Mouse (Mus musculus) hindbrain, embryonic 11.5 days (tissue): Measurements from ENCODE around the gene Sod3. TPM values are rescaled to one million over a fixed set of nuclear protein-coding genes. Genes with fewer than 3 reads are reported as not detected.

ENCODE experiments used
- ATAC-seq: fragments of 200-750 bp; cut with Nextera tagmentation; 2 replicates; pipeline ENCODE4 v1.8.0; 2017; ENCODE audit warnings: mild to moderate bottlenecking, moderate TSS enrichment, moderate library complexity; ENCODE audit not compliant: low FRiP score
- DNase-seq: peaks from one replicate; pipeline ENCODE4 v3.0.0-alpha.2; 2015; ENCODE audit warnings: low spot score
- H3K27ac ChIP-seq: fragments of 300-500 bp; sonication (generic); 2 replicates; pipeline ENCODE4 v1.5.1; 2014; ENCODE audit warnings: mild to moderate bottlenecking, low read depth, low read length
- H3K27me3 ChIP-seq: fragments of 300-500 bp; sonication (generic); 2 replicates; pipeline ENCODE4 v1.6.1; 2014; ENCODE audit warnings: mild to moderate bottlenecking, low read length, moderate library complexity, mixed read lengths; ENCODE audit not compliant: control insufficient read depth, insufficient read depth
- H3K36me3 ChIP-seq: fragments of 300-500 bp; sonication (generic); 2 replicates; pipeline ENCODE4 v1.6.1; 2014; ENCODE audit warnings: mild to moderate bottlenecking, low read length, moderate library complexity, mixed read lengths; ENCODE audit not compliant: control insufficient read depth, insufficient read depth
- H3K4me1 ChIP-seq: fragments of 300-500 bp; sonication (generic); replicated peaks from 2 replicates; pipeline ENCODE4 v1.6.1; 2014; ENCODE audit warnings: low read length, mixed read lengths; ENCODE audit not compliant: control insufficient read depth, insufficient read depth
- H3K4me2 ChIP-seq: fragments of 300-500 bp; sonication (generic); replicated peaks from 2 replicates; pipeline ENCODE4 v1.6.1; 2014; ENCODE audit warnings: mild to moderate bottlenecking, low read depth, low read length
- H3K4me3 ChIP-seq: fragments of 300-500 bp; sonication (generic); 2 replicates; pipeline ENCODE4 v1.5.1; 2014; ENCODE audit warnings: low read depth, low read length
- H3K9ac ChIP-seq: fragments of 300-500 bp; sonication (generic); 2 replicates; pipeline ENCODE4 v1.6.1; 2014; ENCODE audit warnings: low read depth, low read length
- H3K9me3 ChIP-seq: fragments of 300-500 bp; sonication (generic); 2 replicates; pipeline ENCODE4 v1.6.1; 2016; ENCODE audit warnings: low read length; ENCODE audit not compliant: control insufficient read depth
- WGBS: fragments of 180-500 bp; shearing (Covaris S2); extraction: QIAGEN DNeasy Blood & Tissue Kit; methylation state at CpG from one replicate; pipeline ENCODE4 v1.1.7; 2014; 5-methylcytosine and 5-hydroxymethylcytosine counted together
- polyA plus RNA-seq: library from polyadenylated mRNA; unstranded; fragments of >200 nt; fragmentation: Nextera tagmentation; extraction: Ambion mirVana; gene quantifications from 2 replicates; pipeline ENCODE4 v1.2.1, GENCODE M21; 2014

Sod3 gene
- polyA plus RNA-seq, 1 experiment from 2014 or later: 0.82 TPM

DNA sequence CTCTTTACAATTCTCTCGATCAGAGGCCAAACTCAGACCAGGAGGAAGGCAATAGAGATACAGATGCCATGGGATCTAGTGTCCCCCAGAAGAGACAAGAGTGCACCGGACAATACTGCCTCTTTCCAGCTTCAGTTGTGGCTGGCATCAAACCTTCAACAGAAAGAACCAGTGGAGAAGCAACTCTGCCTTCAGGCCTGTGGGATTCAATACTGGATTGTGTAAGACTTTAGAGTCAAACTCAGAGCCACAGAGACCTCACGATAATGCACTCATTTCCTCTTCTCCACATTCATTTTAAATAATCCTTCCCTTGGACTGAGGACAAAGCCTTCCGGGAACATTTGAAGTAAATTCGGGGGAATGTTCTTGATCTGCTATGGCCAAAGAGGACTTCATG, 10.9 kb upstream of the Sod3 start:
- DNase-seq: no peak
- ATAC-seq: no peak
- 92% methylated on average over 5 of the region's 5 CpGs for WGBS
- no peak overlapping the region for H3K4me2 ChIP-seq
- H3K9me3 ChIP-seq: no peaks in the 10 kb centered on the region
- no peaks in the 10 kb centered on the region for H3K4me1 ChIP-seq
- H3K4me3 ChIP-seq: no peak overlapping the region
- H3K27me3 ChIP-seq: no peaks in the 10 kb centered on the region
- H3K27ac ChIP-seq: no peak overlapping the region
- no peaks in the 10 kb centered on the region for H3K36me3 ChIP-seq
- no peak overlapping the region for H3K9ac ChIP-seq

DNA sequence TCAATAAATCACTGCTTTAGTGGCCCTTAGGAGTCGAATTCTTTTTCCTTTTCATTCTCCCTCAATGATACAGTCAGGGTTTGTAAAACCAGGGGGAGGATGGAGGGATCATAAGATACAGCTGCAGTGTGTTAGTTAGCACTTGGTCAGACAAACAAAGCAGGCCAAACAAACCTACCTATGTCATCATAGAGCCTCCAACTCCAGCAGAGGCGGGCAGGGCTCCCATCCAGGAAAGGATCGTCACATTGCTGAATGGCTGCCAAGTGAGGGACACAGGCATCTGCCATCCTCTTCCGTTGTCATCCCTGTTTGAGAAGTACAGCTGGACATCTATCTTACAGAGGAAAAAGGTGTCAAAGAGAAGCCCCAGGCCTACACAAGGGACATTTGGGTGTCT, 9.2 kb upstream of the Sod3 start:
- Histone ChIP-seq H3K27me3 (no peaks in the 10 kb centered on the region), H3K9me3 (no peaks in the 10 kb centered on the region), H3K36me3 (no peaks in the 10 kb centered on the region), H3K27ac (no peak overlapping the region), H3K4me3 (no peak overlapping the region), H3K9ac (no peak overlapping the region), H3K4me1 (no peaks in the 10 kb centered on the region), H3K4me2 (no peak overlapping the region)
- DNase-seq: no peak
- 85% methylated on average over 4 of the region's 4 CpGs for WGBS
- ATAC-seq: no peak

DNA sequence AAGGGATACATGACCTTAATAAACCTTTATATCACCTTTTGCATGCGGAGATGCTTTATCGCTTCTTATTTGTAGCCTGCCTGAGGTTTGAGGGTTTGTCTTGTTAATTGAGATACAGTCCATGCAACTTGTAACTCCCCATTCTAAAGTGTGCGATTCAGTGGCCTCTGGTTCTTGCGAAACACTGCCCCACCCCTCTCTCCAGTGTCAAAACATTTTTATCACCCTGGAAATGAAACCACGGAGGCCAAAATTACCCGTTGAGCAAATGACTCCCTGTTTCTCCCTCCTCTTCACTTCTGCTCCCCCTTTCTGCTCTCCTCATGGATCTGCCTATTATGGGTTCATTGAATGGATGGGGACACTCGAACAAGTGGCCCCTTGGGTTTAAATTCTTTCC, 8.0 kb upstream of the Sod3 start:
- Histone ChIP-seq H3K27me3 (no peaks in the 10 kb centered on the region), H3K27ac (no peak overlapping the region), H3K36me3 (no peaks in the 10 kb centered on the region), H3K9ac (no peak overlapping the region), H3K4me2 (no peak overlapping the region), H3K4me1 (no peaks in the 10 kb centered on the region; the same call in 1 of the 2 replicates), H3K9me3 (no peaks in the 10 kb centered on the region), H3K4me3 (no peak overlapping the region)
- no peak for DNase-seq
- ATAC-seq: no peak
- 93% methylated on average over 7 of the region's 7 CpGs for WGBS

DNA sequence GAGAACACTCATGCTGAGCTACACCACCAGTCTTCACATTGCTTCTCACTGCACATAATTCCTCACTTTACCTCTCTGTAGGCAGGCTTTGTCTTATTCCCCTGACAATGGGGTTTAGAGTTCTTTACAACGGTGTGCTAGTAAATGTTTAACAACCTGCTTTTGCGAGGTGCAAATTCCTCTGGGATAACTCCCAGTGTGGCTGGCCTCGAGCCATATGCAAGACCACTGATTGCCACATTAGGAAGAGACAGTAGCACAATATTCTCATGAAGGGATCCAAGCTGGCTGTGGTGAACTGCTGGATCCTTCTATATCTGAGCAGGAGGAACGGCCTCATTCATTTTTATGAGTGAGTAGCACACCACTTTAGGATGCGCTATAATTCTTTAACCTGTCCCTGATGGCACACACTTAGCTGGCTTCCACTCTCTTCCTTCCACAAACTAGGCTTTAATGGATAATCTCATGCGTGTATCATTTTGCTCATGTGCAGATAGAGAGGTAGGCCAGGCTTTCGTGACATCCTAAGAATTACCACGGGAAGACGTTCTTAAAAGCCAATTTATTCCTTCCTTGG, 6.3 kb upstream of the Sod3 start:
- WGBS: 67% methylated on average over 9 of the region's 9 CpGs
- ATAC-seq (no peak), DNase-seq (no peak)
- Histone ChIP-seq H3K9me3 (no peaks in the 10 kb centered on the region), H3K9ac (no peak overlapping the region), H3K27ac (no peak overlapping the region), H3K27me3 (no peaks in the 10 kb centered on the region), H3K36me3 (no peaks in the 10 kb centered on the region), H3K4me2 (no peak overlapping the region), H3K4me1 (no peaks in the 10 kb centered on the region; the same call in 1 of the 2 replicates), H3K4me3 (no peak overlapping the region)

DNA sequence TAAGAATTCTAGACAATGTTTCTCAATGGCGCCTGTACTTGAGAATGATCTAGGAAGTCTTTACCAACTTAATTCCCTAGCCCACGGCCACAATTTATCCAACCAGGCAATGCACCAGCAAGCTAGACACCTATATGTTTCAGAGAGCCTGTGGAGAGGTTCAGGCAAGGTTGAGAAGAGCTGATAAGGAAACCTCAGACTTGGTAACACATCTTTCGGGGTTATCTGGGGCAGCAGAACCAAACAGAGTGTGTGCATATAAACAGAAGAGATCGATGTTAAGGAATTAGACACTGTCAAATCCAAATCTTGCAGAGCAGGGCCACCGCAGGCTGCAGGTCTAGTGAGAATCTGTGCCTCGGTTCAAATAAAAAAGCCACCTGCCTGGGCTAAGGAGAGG, 5.5 kb upstream of the Sod3 start:
- no peak overlapping the region for H3K27ac ChIP-seq
- no peak for ATAC-seq
- H3K4me3 ChIP-seq: no peak overlapping the region
- no peaks in the 10 kb centered on the region for H3K36me3 ChIP-seq
- H3K27me3 ChIP-seq: no peaks in the 10 kb centered on the region
- no peak for DNase-seq
- H3K4me1 ChIP-seq: no peaks in the 10 kb centered on the region; the same call in 1 of the 2 replicates
- H3K4me2 ChIP-seq: no peak overlapping the region
- 89% methylated on average over 6 of the region's 6 CpGs for WGBS
- no peak overlapping the region for H3K9ac ChIP-seq
- no peaks in the 10 kb centered on the region for H3K9me3 ChIP-seq

DNA sequence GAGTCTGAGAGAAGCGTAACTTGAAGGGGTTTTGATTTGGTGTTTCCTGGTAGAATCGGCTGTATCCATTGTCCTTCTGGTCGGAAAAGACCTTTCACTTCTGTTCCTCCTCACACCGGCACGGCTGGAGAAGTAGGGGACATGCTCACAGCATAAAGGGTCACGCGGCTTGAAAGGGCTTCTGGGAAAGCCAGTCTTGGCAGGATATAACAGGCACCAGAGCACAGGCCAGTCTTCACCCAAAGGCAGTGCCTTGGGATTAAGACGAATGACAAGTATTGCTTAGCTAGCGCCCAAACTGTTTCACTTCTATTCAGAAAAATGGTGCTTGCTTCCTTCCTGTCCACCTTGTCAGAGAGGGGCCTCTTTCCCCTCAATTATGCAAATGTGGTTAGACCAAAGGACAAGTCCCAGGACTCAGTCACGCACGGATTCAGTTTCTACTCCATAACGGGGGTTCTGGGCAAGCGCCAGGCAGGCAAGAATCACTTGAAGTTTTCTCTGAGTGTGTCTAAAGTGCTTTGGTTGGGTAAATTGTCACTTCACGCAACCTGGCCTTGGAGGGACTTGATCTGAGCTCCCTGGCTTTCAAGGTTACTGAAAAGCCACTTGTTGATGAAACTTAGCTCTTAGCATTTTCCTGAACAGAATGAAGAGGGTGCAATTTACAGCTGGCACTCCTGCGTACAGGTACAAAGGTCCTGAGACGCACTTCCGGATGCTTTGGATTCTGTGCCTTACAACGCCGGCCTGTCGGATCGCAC, 3.1 kb upstream of the Sod3 start:
- Histone ChIP-seq H3K36me3 (no peaks in the 10 kb centered on the region), H3K9me3 (no peaks in the 10 kb centered on the region), H3K4me3 (no peak overlapping the region), H3K4me1 (no peaks in the 10 kb centered on the region; the same call in 1 of the 2 replicates), H3K4me2 (no peak overlapping the region), H3K27me3 (no peaks in the 10 kb centered on the region), H3K27ac (no peak overlapping the region), H3K9ac (no peak overlapping the region)
- WGBS: 67% methylated on average over 21 of the region's 21 CpGs
- peak; percentile 47; the same call in 1 of the 2 replicates for ATAC-seq
- DNase-seq: peak; percentile 33

DNA sequence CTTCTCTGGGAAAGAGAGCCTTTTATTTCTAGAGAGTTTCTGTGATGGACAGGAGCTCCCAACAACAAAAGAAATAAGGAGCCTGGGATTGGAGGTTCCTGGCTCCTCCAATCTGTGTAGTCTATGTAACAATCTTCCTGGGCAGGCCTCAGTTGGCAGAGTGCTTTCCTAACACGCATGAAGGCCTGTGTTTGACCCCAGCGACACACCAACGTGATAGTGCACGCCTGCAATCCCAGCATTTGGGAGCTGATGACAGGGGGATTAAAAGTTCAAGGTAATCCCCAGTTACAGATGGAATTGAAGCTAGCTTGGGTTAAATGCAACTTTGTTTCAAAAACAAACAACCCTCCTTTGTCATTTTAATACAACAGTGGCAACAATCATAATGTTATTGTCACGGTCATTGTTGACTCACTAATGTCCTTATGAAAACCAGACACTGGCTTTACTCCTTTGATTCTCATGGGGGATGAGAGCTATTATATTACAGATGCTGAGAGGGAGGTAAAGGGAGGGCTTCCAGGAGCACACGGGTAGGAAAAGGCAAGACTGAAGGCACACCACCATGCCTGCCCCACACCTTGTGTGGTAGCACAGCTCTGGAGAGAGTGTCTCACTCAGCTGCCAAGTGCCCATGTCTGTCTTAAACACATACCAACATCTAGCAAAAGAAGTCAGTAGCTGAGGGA, 669 bp upstream of the Sod3 start:
- Histone ChIP-seq H3K9me3 (no peaks in the 10 kb centered on the region), H3K4me1 (no peaks in the 10 kb centered on the region; the same call in 1 of the 2 replicates), H3K36me3 (no peaks in the 10 kb centered on the region), H3K27me3 (no peaks in the 10 kb centered on the region), H3K27ac (no peak overlapping the region), H3K9ac (no peak overlapping the region), H3K4me3 (no peak overlapping the region), H3K4me2 (no peak overlapping the region)
- WGBS: 56% methylated on average over 6 of the region's 6 CpGs
- ATAC-seq (no peak), DNase-seq (no peak)

DNA sequence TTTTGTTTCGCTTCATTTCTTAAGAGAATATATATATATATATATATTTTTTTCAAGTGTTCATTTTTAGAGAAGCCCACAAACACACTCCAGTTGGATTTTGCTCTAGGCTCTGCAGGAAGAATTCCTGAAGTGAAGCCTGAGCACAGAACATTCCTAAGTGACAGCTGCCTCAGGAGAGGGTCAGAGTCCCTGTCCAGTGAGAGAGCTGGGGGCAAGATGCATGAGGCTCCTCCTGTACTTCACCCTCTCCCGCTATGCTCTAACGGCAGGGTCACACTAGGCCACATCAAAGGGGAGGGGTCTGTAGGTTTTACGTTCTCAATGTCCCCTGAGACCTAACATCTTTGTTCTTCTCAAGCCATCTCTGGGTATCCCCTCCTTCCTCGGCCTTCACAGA, 930 bp downstream of the Sod3 start:
- Histone ChIP-seq H3K36me3 (no peaks in the 10 kb centered on the region), H3K9me3 (no peaks in the 10 kb centered on the region), H3K4me1 (no peaks in the 10 kb centered on the region; the same call in 1 of the 2 replicates), H3K9ac (no peak overlapping the region), H3K4me3 (no peak overlapping the region), H3K27me3 (no peaks in the 10 kb centered on the region), H3K27ac (no peak overlapping the region), H3K4me2 (no peak overlapping the region)
- WGBS: 41% methylated on average over 5 of the region's 5 CpGs
- DNase-seq (no peak), ATAC-seq (no peak)
